Mouse (Mus musculus) megakaryocyte, embryonic 14.5 days (primary cell): ENCODE data around the gene Fmo9.

Experiments
- FLI1 ChIP-seq: IDR thresholded peaks from 2 replicates; pipeline ENCODE4 v1.6.1; 2012; ENCODE audit warnings: low read length, inconsistent platforms, mixed read lengths
- GATA1 ChIP-seq: IDR thresholded peaks from 3 replicates; pipeline ENCODE4 v1.6.1; 2012; ENCODE audit warnings: mixed read lengths, low read length, inconsistent platforms, borderline replicate concordance

DNA sequence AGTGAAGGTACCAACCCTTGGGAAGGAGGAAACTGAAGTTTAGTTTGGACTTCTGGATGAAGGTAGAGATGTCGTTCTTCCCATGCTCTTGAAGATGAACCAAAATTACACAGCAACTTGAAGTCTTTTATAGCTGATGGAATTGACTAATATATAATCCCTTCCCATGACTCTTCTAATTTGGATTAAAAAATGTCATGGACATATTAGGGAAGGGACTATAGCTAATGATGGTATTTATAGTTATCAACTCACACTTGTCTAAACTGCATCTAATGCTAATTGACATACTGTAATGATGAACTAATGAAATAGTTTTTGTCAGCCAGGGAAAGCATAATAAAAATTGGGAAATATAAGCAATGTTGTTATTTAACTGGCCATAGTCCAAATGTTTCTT lies at the start of gene Fmo9:
- TF ChIP-seq GATA1 (no peak), FLI1 (no peak)
